Mouse (Mus musculus) MEL (cell line): ENCODE measurements around the gene Pter.

Experiments
- CTCF ChIP-seq, 3 experiments: IDR thresholded peaks in 2 of 3; conservative IDR thresholded peaks in 1 of 3; 2 replicates each; pipeline ENCODE4 v1.5.1; 2011 to 2012; ENCODE audit warnings: low read length in 3 of 3, low read depth in 2 of 3, mild to moderate bottlenecking in 2 of 3, improper control_type of control experiment in 1 of 3, inconsistent platforms in 1 of 3, mixed read lengths in 1 of 3, moderate library complexity in 1 of 3; ENCODE audit not compliant: control insufficient read depth in 1 of 3, insufficient read depth in 1 of 3, poor library complexity in 1 of 3, severe bottlenecking in 1 of 3
- EP300 ChIP-seq, 2 experiments: IDR thresholded peaks; 2 replicates each; pipeline ENCODE4 v1.6.1; 2011; ENCODE audit warnings: improper control_type of control experiment in 2 of 2, low read length in 2 of 2, low read depth in 1 of 2, mild to moderate bottlenecking in 1 of 2
- GATA1 ChIP-seq: IDR thresholded peaks from 2 replicates; pipeline ENCODE4 v1.6.1; 2011; ENCODE audit warnings: low read depth, low read length, improper control_type of control experiment
- POLR2A ChIP-seq, 2 experiments: IDR thresholded peaks; 2 replicates each; pipeline ENCODE4 v1.6.1; 2011 to 2012; ENCODE audit warnings: low read length in 2 of 2, mild to moderate bottlenecking in 2 of 2, control low read depth in 1 of 2, improper control_type of control experiment in 1 of 2, low read depth in 1 of 2, moderate library complexity in 1 of 2; ENCODE audit not compliant: control insufficient read depth in 1 of 2, insufficient read depth in 1 of 2, poor library complexity in 1 of 2
- UBTF ChIP-seq: IDR thresholded peaks from 2 replicates; pipeline ENCODE4 v1.6.1; 2012; ENCODE audit warnings: low read depth, mild to moderate bottlenecking, inconsistent platforms, low read length, improper control_type of control experiment, moderate library complexity, borderline replicate concordance; ENCODE audit not compliant: insufficient read depth
- ZC3H11A ChIP-seq: IDR thresholded peaks from 2 replicates; pipeline ENCODE4 v1.6.1; 2012; ENCODE audit warnings: low read depth, mild to moderate bottlenecking, inconsistent platforms, low read length, improper control_type of control experiment
- ZKSCAN1 ChIP-seq: IDR thresholded peaks from 2 replicates; pipeline ENCODE4 v1.6.1; 2012; ENCODE audit warnings: low read depth, mild to moderate bottlenecking, inconsistent platforms, low read length, improper control_type of control experiment, moderate library complexity

- TF ChIP-seq ZKSCAN1 (no peak), UBTF (no peak), EP300 (IDR thresholded peaks at IDR 0.05; ENCODE audit: low read depth in 1 of 2, low read length in 2 of 2) (no peak), GATA1 (no peak), CTCF (IDR thresholded peaks at IDR 0.05 in 2 of 3, conservative IDR thresholded peaks at IDR 0.05 in 1 of 3; ENCODE audit: control insufficient read depth in 1 of 3, insufficient read depth in 1 of 3, low read depth in 2 of 3, low read length in 3 of 3, poor library complexity in 1 of 3, severe bottlenecking in 1 of 3) (no peak), ZC3H11A (no peak), POLR2A (IDR thresholded peaks at IDR 0.05; ENCODE audit: control insufficient read depth in 1 of 2, insufficient read depth in 1 of 2, low read depth in 1 of 2, low read length in 2 of 2, poor library complexity in 1 of 2) (no peak)
These were observed 10.1 kb downstream of the Pter start for GRCm38 (mm10) chr2:12933905-12934304.
